Mouse (Mus musculus): ENCODE results near the gene Olfr167. TPM values are rescaled to one million over a fixed set of nuclear protein-coding genes. Genes with fewer than 3 reads are reported as not detected.
"Not testable (repeated sequence)": the region's sequence is repeated elsewhere in the genome, so short reads cannot be mapped to it uniquely, and the experiment has no call there.

Gene Olfr167
- not detected for total RNA-seq (2021)
- long read RNA-seq, experiment 1, result 0 reads
- long read RNA-seq, experiment 2, result 0 reads

DNA sequence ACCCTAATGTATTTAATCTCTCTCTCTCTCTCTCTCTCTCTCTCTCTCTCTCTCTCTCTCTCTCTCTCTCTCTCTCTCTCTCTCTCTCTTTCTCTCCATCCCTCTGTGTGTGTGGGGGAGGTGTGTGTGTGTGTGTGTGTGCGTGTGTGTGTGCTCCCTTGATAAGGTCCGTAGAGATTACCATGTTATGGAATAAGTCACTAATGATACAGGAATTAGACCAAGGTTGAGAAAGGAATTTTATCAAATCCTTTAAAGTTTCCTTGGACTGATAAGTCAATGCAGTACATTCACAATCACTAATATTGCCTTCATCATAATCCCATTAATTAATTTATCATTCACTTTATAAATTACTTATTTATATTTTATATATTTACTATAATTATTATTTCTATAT is at the start of gene Olfr167:
Gene Olfr167, minus strand, starts transcription at position 101 of the 400 bp plus-strand sequence.
- intact Hi-C loops (cut with DNase I), result no loop called here
- Histone ChIP-seq H3K4me3 (no peak within 1 kb of the TSS), H3K27ac (no peak within 1 kb of the TSS)
- DNase-seq, result no peak
- TF ChIP-seq CTCF (IDR thresholded peaks at IDR 0.05), result no peak

DNA sequence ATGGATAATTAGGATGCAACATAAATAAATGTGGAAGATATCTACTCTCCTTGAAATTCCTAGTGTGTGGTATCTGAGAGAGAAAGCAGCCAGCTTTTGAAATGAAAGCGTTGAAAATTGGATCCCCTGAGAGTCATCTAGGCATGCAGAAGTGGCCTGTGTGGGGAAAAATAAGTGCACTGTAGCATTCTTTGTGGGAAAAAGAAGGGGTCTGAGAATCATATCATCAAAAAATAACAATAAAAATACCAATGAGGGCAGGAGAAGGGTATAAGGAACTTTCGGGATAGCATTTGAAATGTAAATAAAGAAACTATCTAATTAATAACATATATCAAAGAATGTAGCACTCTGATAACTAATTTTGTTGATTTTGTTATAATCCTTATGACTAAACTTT is 49.6 kb upstream of the Olfr167 start, which contains the start of gene Olfr169:
Gene Olfr169, minus strand, starts transcription at position 101 of the 400 bp plus-strand sequence.
- DNase-seq; H3K4me3 ChIP-seq; H3K27ac ChIP-seq; intact Hi-C loops (cut with DNase I): not testable (repeated sequence)

DNA sequence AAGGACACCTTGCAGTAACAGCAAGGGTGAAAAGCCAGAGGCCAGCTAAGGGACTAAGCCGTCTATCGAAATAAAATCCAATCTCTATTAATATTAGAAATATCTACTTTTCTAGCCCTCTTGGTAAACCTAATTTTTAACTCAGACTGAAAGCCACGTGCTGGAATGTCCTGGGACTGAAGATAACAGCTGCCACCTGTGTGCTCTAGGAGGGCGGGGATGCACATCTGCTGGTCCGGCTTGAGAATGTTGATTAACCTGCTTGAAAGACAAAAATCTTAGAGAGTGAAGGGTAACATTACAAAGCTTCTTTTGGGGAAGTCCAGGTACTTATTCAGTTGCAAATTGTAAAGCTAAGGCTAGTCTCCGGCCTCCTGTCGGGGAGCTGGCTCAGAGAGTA is 31.4 kb upstream of the Olfr167 start:
- intact Hi-C loops (cut with DNase I); H3K4me3 ChIP-seq; DNase-seq; H3K27ac ChIP-seq: not testable (repeated sequence)

DNA sequence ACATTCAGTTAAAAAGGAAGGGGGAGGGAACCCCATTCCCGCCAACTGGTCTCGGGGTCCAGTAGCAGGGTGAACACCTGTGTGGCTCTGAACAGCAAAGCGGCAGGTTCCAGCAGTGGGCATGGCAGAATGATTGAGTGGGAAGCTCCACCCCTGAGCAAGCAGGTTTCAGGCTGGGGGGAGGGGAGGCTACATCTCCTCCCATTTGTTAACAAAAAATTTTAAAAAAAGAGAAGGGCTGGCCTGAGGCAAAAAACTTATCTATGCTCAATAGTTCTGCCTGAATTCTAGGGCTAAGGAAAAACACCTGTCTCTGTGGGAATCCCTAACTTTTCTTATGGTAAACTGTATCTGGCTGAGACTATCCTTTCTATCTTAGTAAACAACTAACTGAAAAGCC is 30.2 kb upstream of the Olfr167 start:
- H3K4me3 ChIP-seq; H3K27ac ChIP-seq; DNase-seq; intact Hi-C loops (cut with DNase I): not testable (repeated sequence)

DNA sequence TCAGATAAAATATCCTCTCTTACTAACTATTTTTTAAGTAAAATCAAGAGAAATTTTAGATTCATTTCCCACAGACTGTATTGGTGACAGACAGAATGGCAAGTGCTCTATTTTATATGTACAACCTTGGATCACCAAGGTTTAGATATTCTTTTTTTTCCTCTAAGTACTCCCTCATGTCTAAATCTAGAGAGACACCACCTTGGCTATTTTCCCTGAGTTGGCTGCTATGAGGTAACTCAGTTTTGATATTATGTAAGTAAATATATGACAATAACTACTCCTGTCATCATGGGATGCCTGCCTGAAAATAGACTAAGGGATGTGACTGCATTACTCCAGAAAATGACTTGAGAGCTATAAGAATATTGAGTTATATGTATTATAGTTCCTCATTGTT is 13.4 kb upstream of the Olfr167 start, which contains the start of gene Olfr168:
Gene Olfr168, minus strand, starts transcription at position 101 of the 400 bp plus-strand sequence.
- intact Hi-C loops (cut with DNase I), result no loop called here
- no peak within 1 kb of the TSS for H3K27ac ChIP-seq
- no peak for DNase-seq
- no peak within 1 kb of the TSS for H3K4me3 ChIP-seq
- TF ChIP-seq CTCF (IDR thresholded peaks at IDR 0.05), result no peak

DNA sequence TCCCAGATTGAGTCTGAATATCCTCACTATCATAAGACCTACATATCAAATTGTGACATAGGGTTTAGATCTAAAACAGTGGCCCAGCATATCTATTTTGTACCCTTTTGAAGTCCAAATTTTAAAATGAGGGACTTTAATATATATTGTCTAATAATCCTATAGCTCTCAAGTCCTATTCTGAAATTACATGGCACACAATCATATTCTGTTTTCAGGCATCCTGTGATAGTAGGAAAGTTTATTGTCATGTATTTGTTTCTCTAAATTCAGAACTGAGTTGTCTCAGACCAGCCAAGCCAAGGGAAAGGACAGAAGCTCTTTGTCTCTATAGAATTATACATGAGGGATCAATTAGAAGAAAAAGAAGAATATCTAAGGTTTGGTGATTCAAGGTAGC is 38.7 kb downstream of the Olfr167 start, which contains the start of gene Olfr166:
Gene Olfr166, plus strand, starts transcription at position 301 of the 400 bp plus-strand sequence.
- H3K4me3 ChIP-seq, result no peak within 1 kb of the TSS
- DNase-seq, result no peak
- no peak within 1 kb of the TSS for H3K27ac ChIP-seq
- intact Hi-C loops (cut with DNase I), result no loop called here
- TF ChIP-seq CTCF (IDR thresholded peaks at IDR 0.05), result no peak

DNA sequence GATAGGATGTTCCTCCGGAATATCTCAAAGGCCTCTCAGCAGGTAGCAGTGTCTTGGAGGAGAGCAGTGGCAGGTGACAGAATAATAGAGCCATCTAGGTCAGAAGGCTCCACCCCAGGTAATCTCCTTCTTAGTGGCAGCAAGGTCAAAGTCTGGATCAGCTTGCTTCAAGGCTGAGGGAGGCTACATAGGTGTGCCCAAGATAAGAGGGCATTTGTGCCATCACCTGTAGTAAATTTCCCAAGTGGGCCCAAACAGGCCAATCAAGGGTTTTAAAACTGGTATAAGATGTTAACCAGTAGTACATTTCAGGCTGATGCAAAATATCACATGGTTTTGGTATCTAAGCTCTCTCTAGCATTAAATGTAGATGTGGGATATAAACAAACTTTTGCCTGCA is 57.7 kb downstream of the Olfr167 start:
- TF ChIP-seq CTCF (IDR thresholded peaks at IDR 0.05), result no peak
- Histone ChIP-seq H3K4me3 (no peak overlapping the region), H3K27ac (no peak overlapping the region)
- intact Hi-C loops (cut with DNase I), result no loop called here
- no peak for DNase-seq

Other genes with a start within 250 kb of the Olfr167 start
- not detected for gene Olfr164, start 208.2 kb downstream of the Olfr167 start, total RNA-seq (2021)
- not detected for gene Olfr165, start 99.1 kb downstream of the Olfr167 start, total RNA-seq (2021)
- gene Olfr166, start 38.6 kb downstream of the Olfr167 start, total RNA-seq (2021), result not detected
- gene Olfr168, start 13.3 kb upstream of the Olfr167 start, total RNA-seq (2021), result not detected
- not detected for gene Olfr169, start 49.5 kb upstream of the Olfr167 start, total RNA-seq (2021)
- not detected for gene Olfr170, start 89.6 kb upstream of the Olfr167 start, total RNA-seq (2021)
- gene Olfr171, start 107.7 kb upstream of the Olfr167 start, total RNA-seq (2021), result not detected
- not detected for gene Lamp3, start 184.1 kb upstream of the Olfr167 start, total RNA-seq (2021)
- under 1 TPM; 0.08 TPM for gene B3gnt5, start 237.9 kb upstream of the Olfr167 start, total RNA-seq (2021)